Mouse (Mus musculus): Measurements from ENCODE around the gene Polr3c.

- peak; percentile 87; the same call in 1 of the 2 replicates for TF ChIP-seq CTCF (IDR thresholded peaks at IDR 0.05; ENCODE audit: extremely low read depth, insufficient read length, insufficient replicate concordance, low read depth, low read length)
- no peak for TF ChIP-seq POLR2A (IDR thresholded peaks at IDR 0.05; ENCODE audit: low read depth, low read length)
These were observed 63.8 kb downstream of the Polr3c start for GRCm38 (mm10) chr3:96663432-96664239.

Data from small intestine, adult 2 months (tissue).